Mouse (Mus musculus): ENCODE results near the gene Ccdc32.

GRCm38 (mm10) chr2:119032191-119032590 lies 3.0 kb upstream of the Ccdc32 start:
- TF ChIP-seq CTCF (conservative IDR thresholded peaks at IDR 0.05; ENCODE audit: low read length) (no peak), NANOG (IDR thresholded peaks at IDR 0.05; ENCODE audit: borderline replicate concordance, low read length) (no peak), POU5F1 (IDR thresholded peaks at IDR 0.05; ENCODE audit: borderline replicate concordance, low read length) (no peak)
